Mouse (Mus musculus): ENCODE data around the gene Rab29.
"Not testable (repeated sequence)": the region's sequence is repeated elsewhere in the genome, so short reads cannot be mapped to it uniquely, and the experiment has no call there.

Gene Rab29

GRCm38 (mm10) chr1:131867093-131867945, at the start of gene Rab29:
Gene Rab29, plus strand, starts transcription at chr1:131867224.
- peak; percentile 94 for DNase-seq

GRCm38 (mm10) chr1:131820353-131820752, 46.7 kb upstream of the Rab29 start:
- DNase-seq: not testable (repeated sequence)

GRCm38 (mm10) chr1:131820887-131821328, 46.1 kb upstream of the Rab29 start:
- no peak for DNase-seq

GRCm38 (mm10) chr1:131822292-131822691, 44.7 kb upstream of the Rab29 start:
- no peak for DNase-seq

GRCm38 (mm10) chr1:131822856-131823492, 44.0 kb upstream of the Rab29 start:
- no peak for DNase-seq

GRCm38 (mm10) chr1:131823563-131823962, 43.5 kb upstream of the Rab29 start:
- no peak for DNase-seq

- DNase-seq: no peak
Measured at GRCm38 (mm10) chr1:131824528-131825181, 42.4 kb upstream of the Rab29 start.

GRCm38 (mm10) chr1:131827207-131827786, 39.7 kb upstream of the Rab29 start, which contains the start of gene Slc41a1:
Gene Slc41a1, plus strand, starts transcription at chr1:131827493.
- DNase-seq: no peak

GRCm38 (mm10) chr1:131827787-131828258, 39.2 kb upstream of the Rab29 start:
- peak; percentile 97 for DNase-seq

- peak; percentile 67 for DNase-seq
Measured at GRCm38 (mm10) chr1:131828297-131829126, 38.5 kb upstream of the Rab29 start.

GRCm38 (mm10) chr1:131829279-131829678, 37.7 kb upstream of the Rab29 start:
- no peak for DNase-seq

GRCm38 (mm10) chr1:131830561-131830960, 36.5 kb upstream of the Rab29 start:
- DNase-seq: no peak

- no peak for DNase-seq
Measured at GRCm38 (mm10) chr1:131830971-131831641, 35.9 kb upstream of the Rab29 start.

- no peak for DNase-seq
Measured at GRCm38 (mm10) chr1:131837035-131837434, 30.0 kb upstream of the Rab29 start.

GRCm38 (mm10) chr1:131838542-131838941, 28.5 kb upstream of the Rab29 start:
- no peak for DNase-seq

- DNase-seq: no peak
Measured at GRCm38 (mm10) chr1:131839279-131839678, 27.7 kb upstream of the Rab29 start.

- no peak for DNase-seq
Measured at GRCm38 (mm10) chr1:131842221-131842620, 24.8 kb upstream of the Rab29 start.

GRCm38 (mm10) chr1:131843758-131844157, 23.3 kb upstream of the Rab29 start:
- DNase-seq: no peak

GRCm38 (mm10) chr1:131844883-131845282, 22.1 kb upstream of the Rab29 start:
- no peak for DNase-seq

- peak; percentile 55 for DNase-seq
Measured at GRCm38 (mm10) chr1:131846255-131846654, 20.8 kb upstream of the Rab29 start.

- DNase-seq: no peak
Measured at GRCm38 (mm10) chr1:131861811-131862210, 5.2 kb upstream of the Rab29 start.

Measured in kidney, postnatal 14 days (tissue).